In genomic region chr16:96928011-96928410, GRCm38 (mm10) we compare ENCODE assay signal across 20 mouse cellular contexts.
"Had no signal": no experiment of that assay in that cellular context is flagged by ENCODE, and none has a peak within 500 bp of the region (broad histone marks: within the 10 kb centered on the region; RNA-seq: fewer than 3 reads in every experiment).

No protein-coding gene starts in this region.

- H3K4me2 ChIP-seq: limb, embryonic 12.5 days; limb, embryonic 15.5 days; liver, embryonic 11.5 days; lung, embryonic 14.5 days; neural tube, embryonic 13.5 days; stomach, embryonic 15.5 days had no signal

- ATAC-seq: liver, postnatal 0 days; lung, postnatal 0 days had no signal

- DNase-seq: kidney, adult 18-20 months; kidney, adult 9 months; kidney, postnatal 14 days; kidney, postnatal 4 days; left cerebral cortex, postnatal 4 days; liver, postnatal 0 days; lung, embryonic 14.5 days; retina, postnatal 1 day; right cerebral cortex, postnatal 25 days; spleen, adult 18-20 months; thymus, postnatal 25 days had no signal

- H3K4me3 ChIP-seq: limb, embryonic 12.5 days; limb, embryonic 15.5 days; myocyte; neural tube, embryonic 13.5 days; stomach, embryonic 15.5 days had no signal

- H3K9ac ChIP-seq: limb, embryonic 12.5 days; limb, embryonic 15.5 days; liver, embryonic 14.5 days; liver, postnatal 0 days; lung, embryonic 14.5 days; neural tube, embryonic 13.5 days; stomach, embryonic 15.5 days had no signal

- H3K9me3 ChIP-seq: limb, embryonic 12.5 days; limb, embryonic 15.5 days; neural tube, embryonic 13.5 days; stomach, embryonic 15.5 days had no signal

- H3K27me3 ChIP-seq: limb, embryonic 12.5 days; limb, embryonic 15.5 days; neural tube, embryonic 13.5 days; stomach, embryonic 15.5 days had no signal

- H3K36me3 ChIP-seq: limb, embryonic 12.5 days; limb, embryonic 15.5 days; neural tube, embryonic 13.5 days; stomach, embryonic 15.5 days had no signal

- H3K27ac ChIP-seq: limb, embryonic 12.5 days; limb, embryonic 15.5 days; liver, embryonic 14.5 days; macrophage; neural tube, embryonic 13.5 days; stomach, embryonic 15.5 days had no signal

- H3K4me1 ChIP-seq: limb, embryonic 12.5 days; limb, embryonic 15.5 days; stomach, embryonic 15.5 days had no signal
